Mouse (Mus musculus): ENCODE results near the gene Cav3. TPM values are rescaled to one million over a fixed set of nuclear protein-coding genes. Genes with fewer than 3 reads are reported as not detected.

The Cav3 gene
- 23.7 and 23.8 TPM in 2 replicates for polyA plus RNA-seq (2012; rRNA removed)

DNA sequence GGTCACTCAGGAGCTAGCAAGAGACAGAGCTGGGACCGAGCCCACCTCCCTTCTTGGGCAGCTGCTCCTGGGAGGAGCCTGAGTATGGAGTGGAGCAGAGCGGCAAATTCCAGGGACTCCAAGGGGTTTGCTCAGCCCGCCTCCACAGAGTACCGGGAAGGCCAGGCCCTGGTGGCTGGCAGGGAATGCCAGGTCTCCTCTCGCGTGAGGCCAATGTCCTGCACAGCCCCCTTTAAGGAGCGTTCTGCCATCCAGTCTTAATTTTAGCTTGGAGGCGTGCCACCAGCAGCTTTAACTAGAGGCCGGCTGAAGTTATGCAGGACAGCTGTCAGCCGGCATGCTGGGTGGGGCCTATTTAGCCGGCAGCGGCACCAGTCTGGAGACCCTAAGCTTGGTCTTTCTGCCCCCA, at the start of gene Cav3:
TSS of gene Cav3 (plus strand) at position 165 of the 409 bp plus-strand sequence.
- peak; percentile 25 for DNase-seq (ENCODE audit: low spot score)

DNA sequence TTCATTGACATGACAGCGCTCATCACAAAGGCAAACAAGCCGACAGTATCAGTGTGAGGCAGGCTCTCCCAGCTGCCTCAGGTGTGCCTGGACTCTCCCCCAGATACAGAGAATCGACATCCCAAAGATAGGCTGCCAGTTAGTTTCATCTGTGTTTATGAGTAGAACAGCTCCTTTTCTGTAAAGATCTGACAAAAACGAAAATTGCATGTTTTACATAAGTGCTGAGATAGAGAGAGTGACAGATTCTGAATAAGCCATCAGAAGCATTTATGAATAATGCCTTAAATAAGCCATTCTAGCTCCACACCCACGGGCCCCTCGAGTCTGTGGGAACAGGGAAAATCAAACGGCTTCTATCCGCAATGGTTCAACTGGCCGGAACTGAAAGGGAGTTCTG, 40.0 kb upstream of the Cav3 start:
- no peak for DNase-seq (ENCODE audit: low spot score)

DNA sequence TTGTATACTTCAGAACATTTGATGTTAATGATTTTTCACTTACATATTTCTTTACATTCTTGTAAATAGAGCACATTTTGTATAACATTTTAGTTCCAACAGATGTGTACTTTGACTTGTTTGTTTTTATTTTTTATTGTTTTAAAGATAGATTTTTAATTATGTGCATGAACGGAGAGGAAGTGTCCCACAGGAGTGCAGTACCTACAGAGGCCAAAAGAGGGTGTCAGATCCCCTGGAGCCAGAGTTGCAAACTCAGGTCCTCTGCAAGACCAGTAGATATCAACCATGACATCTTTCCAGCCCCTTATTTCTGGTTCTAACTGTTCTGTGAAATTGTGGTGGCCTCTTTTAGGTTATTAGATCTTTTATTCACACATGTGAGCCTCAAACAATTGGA, 38.4 kb upstream of the Cav3 start:
- no peak for DNase-seq (ENCODE audit: low spot score)

DNA sequence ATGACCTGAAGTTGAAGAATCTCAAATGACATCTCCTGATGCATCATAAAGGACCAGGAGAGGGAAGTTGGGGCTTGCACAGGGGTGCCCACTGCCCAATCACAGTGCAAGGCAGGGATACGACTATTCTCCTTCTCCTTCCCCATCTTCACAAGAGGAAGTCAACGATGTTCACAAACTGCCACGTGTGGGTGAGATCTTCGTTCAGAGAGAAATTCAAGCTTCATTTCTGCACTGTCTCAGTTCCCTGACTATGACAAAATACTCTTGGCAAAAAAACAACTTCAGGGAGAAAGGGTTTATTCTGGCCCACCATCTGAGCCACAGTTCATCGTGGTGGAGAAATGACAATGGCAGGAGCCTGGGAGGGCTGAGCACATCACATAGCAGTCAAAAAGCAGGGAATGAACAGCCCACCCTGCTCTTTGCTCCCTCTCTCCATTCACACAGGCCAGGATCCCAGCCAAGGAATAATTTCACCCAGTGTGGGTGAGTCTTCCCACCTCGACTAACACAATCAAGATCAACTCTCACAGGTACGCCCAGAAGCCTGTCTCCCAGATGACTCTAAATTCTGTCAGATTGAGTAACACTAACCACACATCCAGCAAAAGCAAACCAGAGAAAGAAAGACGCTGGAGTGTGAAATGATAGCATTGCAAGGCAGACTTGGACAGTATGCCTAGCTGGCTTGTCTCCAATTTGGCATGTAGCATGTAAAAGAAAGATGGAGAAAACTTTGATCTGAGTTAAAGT, 35.4 kb upstream of the Cav3 start:
- DNase-seq (ENCODE audit: low spot score): no peak

DNA sequence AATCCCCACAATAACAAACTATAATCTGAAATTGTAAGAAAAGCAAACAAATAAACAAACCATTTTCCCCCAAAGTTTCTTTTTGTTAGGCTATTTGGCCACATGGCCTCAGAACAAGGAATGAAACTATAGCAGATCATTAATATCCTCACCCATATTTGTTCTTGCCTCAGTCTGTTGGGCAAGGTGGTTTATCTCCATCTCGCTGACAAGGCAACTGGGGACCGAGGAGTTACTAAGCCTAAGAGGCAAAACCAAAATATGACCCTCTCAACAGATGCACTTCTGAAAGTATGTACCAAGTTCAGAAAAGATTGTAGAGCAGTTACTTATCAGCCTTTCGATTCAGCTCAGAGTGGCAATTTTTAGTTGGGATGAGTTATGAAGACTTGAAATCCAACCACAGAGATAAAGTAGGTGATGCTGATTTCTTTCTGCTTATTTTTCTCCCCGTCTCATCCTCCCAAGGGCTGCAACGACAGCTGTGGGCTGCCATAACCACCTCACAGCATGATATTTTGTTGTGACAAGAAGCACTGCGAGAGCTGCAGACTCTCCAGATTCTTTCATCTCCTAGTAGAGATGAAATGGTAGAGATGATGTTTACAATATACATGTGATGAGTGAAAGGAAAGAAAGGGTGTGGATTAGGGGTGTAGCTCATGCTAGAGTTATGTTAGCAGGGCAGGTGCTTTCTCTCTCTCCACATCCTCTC, 33.1 kb upstream of the Cav3 start:
- DNase-seq (ENCODE audit: low spot score): no peak

DNA sequence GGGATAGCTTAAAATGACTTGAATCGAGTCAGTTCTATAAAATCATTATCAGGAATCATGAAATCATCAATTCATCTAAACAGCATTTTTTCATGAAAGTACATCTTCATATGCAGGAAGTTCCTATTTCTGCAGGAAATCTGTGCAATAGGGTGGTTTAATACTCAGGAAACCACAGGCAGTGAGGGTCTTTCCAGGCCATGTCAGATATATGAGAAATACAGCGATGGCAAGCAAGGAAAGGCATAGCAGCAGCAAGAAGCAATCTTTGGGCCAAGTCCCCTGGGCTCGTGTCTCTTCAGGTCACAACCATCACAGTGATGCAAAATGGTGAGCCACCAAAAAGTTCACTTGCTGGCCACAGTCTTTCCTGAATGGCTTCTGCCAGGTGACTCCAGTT, 13.6 kb upstream of the Cav3 start:
- no peak for DNase-seq (ENCODE audit: low spot score)

DNA sequence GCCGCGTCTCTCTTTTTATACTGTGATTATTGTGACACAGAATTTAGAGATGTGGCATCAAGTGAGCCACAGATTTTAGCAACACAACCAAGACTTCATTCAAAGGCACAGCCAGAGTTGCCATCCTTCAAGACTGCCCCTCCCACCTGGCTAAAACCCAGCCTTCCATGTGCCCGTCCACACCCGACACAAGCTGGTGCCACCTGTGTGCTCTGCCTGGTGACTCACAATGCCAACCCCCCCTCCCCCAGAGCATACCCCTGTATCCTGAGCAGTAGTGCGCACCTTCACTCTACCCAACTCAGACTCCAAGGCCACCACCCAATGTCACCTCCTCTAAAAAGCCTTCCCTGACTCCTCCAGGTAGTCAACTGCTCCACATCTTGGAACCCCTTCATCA, 2.2 kb downstream of the Cav3 start:
- no peak for DNase-seq (ENCODE audit: low spot score)

DNA sequence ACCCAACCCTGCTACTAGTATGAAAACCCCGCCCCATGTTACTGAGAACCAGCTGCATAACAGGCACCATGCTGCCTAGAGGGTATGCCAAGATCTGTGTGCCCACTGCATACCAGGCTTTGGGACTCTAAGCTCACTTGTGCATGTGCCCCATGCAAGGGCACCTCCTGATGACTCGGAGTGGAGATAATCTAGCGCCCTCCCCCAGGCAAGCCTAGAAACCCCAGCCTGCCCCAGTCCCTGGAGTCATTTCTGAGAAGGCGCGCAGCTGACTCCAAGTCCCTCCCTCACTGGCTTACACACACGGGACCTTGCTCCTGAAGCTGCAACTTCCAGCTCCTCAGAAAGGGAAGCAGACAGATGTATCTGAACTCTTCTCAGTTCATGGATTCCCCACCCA, 4.0 kb downstream of the Cav3 start:
- DNase-seq (ENCODE audit: low spot score): no peak

DNA sequence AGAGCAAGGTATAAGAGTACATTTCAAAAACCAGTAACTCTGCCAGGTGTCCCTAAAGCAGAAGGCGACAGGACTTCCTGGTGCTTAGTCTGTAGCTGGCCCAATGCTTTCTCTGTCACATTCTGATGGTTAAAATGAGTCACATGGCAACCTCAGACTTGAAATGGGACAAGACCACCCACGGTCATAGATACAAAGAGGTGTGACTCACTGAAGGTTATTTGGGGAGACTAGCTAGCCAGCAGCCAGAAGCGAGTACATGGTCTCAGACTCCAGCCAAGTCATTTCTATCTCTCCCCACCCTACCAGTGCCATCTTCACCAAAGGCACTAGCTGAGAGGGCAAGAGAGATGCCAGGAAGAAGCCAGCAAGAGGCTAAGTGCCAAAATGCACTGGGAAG, 6.1 kb downstream of the Cav3 start:
- DNase-seq (ENCODE audit: low spot score): no peak

DNA sequence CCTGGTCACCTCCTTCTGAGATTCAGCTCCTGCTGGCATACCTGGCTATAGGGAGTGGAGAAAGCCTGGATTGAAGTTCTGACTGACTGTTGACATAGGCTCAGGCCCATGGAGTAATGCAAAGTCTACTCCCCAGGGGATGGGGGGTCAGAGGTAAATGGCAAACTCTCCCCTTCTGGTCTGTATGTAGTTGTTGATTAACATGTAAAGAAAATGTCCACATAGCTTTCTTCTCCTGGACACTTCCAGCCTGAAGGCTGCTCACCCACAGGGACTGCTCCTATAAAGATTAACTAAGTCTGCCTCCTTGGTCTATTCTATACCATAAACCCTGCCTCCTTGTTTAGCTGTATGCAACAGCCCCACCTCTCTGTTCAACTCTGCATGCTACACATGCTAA, 6.7 kb downstream of the Cav3 start:
- DNase-seq (ENCODE audit: low spot score): no peak

DNA sequence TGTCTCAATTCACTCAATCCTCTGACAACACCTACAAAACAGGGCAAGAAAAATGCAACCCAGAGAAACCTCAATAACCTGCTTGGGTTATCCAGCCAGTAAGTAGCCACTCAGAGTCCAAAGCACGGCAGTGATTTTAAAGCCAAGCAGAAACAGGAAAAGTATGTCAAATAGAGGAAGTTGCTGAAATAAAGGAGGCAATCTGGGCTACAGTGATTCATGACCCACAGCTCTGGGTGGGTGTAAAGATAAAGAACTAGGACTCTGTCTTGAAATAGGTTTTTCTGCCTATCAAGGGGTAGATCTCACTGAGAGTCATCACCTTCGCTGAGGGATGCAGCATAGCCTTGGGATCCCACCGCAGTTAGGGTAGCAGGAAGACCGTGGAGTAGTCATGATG, 12.3 kb downstream of the Cav3 start:
- no peak for DNase-seq (ENCODE audit: low spot score)

DNA sequence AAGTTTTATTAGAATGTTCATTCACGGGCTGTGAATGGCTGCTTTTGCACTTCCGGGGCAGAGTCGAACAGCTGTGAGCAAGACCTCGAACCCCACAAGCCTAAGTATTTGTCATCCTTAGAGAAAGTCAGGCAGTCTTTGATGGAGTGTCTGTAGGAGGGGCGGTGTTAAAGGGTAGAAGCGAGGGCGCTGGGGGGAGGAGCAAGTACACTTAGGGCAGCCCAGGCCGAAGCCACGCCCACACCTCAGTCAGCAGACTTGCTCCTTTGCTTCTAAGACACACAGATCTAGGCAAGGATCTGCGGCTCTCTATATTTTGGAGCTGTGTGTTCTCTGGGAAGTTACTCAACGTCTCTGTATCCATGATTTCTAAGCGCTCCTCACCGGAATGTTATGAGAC, 20.6 kb downstream of the Cav3 start:
- no peak for DNase-seq (ENCODE audit: low spot score)

DNA sequence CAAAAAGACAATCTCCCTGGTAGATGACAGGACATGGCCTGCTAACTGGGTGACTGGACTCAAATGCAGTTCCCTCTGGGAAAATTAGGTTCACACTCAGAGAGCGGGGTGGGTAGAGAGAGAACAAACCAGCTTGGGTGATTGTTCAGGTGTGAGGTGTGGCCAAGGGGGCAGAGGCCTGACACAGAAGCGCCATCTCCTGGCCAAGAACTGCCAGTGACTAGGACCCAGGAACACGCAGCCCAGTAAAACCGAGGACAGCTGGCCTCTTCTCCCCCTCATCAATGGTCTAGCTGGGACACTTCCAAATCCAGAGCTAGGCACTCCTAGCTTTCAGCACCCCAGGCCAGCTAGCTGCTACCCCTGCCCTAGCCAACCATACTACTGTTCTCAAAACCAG, 25.0 kb downstream of the Cav3 start:
- DNase-seq (ENCODE audit: low spot score): no peak

DNA sequence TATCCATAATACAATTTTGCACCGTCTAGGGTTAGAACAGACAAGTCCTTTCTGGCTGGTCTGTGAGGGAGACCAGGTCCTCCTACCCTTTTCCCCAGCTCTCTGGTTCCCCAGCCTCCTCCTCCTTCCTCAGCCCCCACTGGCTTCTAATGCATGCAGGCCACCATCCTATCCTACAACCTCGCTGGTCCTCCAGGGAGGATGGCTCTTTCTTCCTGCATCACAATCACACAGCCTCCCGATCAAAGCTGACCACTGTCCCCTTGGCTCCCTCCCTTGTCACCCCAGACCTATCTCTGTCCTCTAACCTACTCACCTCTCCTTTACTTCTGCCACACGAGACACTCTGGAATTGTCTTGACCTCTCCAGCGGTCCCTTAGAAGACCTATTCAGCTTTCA, 28.7 kb downstream of the Cav3 start:
- no peak for DNase-seq (ENCODE audit: low spot score)

DNA sequence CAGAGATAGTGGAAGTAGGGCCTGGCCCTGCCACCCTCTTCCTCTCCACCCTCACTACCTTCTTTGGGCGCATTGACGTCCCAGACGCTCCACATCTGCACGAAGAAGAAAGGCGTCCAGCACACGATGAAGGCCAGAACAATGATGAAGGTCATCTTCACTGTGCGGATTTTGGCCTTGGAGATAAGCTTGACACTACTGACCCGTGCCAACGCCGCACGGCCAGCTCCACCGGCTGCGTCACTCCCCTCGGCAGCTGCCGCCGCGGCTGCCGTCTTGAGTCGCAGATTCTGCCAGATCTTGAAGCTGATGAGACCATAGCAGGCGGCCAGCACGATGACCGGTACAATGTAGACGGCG, 29.5 kb downstream of the Cav3 start:
- DNase-seq (ENCODE audit: low spot score): no peak

DNA sequence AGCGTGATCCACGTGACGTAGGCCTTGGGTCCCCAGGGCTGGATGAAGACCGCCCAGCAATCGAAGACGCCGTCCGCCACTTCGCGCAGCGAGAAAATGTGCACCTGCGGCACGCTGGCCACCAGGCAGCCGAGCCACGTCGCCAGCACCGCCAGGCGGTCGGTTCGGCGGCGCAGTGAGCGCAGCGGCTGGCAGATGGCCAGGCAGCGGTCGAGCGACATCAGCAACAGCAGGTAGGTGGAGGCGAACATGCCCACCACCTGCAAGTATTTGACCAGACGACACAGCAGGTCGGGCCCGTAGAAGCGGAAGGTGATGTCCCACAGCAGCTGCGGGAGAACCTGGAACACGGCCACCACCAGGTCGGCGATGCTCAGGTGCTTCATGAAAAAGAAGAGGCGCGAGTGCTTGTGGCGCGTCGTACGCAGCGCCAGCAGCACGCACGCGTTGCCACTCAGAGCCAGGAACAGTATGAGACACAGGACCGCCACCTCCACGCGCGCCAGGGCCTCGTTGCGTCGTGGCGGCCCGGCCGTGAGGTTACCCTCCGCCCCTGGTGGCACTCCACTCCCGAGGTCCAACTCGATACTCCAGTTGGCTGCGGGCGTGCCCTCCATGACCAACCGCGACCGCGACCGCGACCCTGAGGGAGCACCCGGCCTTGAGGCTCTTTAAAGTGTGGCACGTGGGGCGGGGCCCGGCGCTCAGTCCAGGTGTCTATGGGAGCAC, 30.0 kb downstream of the Cav3 start:
- peak; percentile 26 for DNase-seq (ENCODE audit: low spot score)

DNA sequence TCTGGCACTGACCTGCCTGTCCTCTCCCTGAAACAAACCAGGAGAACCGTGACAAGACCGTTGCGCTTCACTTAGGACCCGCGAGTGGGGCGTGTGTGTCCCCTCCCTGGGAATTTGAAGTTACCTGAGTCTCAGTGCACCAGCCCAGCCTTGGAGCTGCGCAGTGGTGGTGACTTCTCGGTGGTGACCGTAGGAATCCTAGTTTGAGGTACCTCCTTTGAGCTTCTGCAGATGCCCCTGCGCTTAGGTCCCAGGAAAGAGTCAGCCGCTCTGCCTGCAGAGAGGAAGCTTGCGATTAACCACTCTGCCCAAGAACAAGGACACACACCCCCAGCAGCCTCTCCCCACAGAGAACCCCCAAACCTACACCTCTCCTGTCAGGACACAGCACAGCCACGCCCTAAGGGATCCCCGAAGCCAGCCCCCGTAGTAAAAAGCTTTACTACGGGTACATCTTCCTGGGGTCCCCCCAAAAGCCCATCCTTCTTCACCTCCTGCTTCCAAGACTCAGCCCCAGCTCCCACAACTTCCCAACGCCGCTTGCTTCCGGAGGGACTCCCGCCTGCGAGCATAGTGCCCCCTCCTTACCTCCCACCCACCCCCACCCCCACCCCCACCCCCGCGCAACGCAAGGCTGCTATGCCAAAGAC, 30.7 kb downstream of the Cav3 start, which contains the start of gene Oxtr:
TSS of gene Oxtr (minus strand) at position 34 of the 650 bp plus-strand sequence.
- DNase-seq (ENCODE audit: low spot score): no peak

DNA sequence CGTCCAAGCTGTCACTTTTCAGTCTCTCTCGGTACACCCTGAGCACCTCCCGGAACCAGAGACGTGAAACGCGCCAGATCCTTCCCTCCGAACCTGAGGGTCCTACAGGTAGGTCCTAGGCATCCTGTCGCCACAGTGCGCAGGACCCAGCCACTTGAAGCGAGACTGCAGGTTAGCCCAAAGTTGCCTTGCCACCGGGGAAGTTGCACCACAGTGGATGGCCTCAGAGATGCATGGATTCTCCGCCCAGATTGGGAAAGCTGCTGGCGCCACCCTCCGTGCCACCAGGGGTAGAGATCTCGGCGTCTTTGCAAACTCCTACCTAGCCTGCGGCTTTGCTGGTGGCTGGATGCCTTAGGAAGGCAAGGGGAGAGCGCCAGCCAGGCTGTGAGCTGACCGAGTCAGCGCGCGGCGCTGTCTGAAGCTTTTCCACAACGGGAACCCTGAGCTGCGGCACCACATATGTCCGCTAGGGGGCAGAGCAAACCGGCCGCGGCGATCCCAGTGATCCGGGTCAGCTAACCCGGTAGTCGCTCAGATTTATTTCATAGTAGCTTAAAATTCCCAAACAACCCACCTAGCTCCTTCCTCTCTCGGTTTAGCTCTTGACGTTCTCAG, 31.4 kb downstream of the Cav3 start:
- peak; percentile 81 for DNase-seq (ENCODE audit: low spot score)

DNA sequence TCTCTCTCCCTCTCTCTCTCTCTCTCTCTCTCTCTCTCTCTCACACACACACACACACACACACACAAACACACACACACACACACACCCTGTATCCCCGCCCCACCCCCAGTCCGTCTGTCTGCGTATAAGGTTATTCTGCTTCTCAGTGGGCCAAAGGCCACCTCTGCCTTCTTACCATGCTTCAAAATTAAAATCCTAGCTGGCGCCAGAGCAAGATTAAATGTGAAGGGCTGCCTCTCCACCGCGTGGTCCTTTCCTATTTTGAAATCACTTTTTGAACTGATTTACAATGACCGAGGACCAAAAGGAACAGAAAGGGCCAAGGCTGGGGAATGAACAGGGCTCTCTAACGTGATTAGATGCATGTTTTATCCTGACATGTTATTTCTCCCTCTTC, 32.2 kb downstream of the Cav3 start:
- no peak for DNase-seq (ENCODE audit: low spot score)

DNA sequence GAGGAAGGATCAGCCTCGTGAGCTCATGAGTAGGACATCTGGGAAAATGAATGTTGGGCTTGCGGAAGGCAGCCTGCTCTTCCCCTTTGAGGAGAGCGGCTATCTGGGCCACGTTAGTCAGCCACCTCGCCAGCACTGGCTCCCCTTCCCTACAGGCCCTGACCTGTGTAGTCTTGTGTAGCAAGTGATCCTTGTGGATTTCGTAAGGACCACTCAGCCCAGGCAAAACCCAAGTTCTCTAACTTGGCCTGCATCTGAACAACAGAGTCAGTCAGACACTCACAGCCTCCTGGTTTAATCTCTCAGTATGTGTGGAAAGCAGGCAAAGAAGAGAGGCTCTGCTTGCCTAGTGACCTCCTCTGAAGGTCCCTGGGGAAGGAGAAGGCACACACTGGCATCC, 33.4 kb downstream of the Cav3 start:
- DNase-seq (ENCODE audit: low spot score): no peak

DNA sequence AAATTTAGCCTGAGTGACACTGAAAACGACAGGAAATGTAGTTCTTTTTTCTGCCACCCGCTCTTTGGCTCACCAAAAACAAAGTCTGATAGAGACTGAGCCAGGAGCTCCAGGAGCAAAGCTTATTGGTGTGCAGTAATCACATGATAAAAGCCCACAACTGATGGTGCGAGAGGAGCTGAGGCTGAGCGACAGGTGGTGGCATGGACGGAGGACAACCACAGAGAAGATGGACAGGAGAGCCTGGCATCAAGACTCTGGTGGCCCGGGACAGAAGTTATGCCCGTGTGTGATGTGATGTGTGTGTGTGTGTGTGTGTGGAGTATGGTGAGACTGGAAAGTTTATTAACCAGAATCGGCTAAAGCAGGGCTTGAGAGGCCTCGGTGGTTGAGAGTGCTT, 34.1 kb downstream of the Cav3 start:
- no peak for DNase-seq (ENCODE audit: low spot score)

DNA sequence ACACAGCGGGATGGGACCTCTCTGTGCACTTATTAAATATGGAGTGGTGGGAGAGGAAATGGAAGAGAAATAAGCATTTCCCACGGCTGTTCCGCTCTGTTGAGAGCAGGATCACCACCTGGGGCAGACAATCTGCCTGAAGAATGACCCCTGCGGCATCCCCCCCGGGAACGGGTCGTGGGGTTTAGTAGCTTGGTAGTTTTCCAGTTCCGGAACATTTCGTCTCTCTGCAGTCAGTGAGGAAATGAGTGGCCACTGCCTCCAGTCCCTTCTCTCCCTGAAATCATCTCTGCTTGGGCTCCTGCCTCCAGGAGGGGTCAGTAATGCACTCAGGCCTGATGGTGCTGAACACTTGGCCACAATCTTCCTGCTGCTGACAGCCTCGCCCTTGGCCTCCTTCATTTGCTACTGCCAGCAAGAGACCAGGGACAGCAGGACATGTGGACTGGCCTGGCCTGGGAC, 35.3 kb downstream of the Cav3 start:
- DNase-seq (ENCODE audit: low spot score): no peak

All from urinary bladder, adult 2 months (tissue).